Mouse (Mus musculus): ENCODE results near the gene Tcp10a. TPM values are rescaled to one million over a fixed set of nuclear protein-coding genes. Genes with fewer than 3 reads are reported as not detected.
"Not testable (repeated sequence)": the region's sequence is repeated elsewhere in the genome, so short reads cannot be mapped to it uniquely, and the experiment has no call there.

The Tcp10a gene
- polyA plus RNA-seq, 1 experiment from 2014 or later = 0.13 TPM

GRCm38 (mm10) chr17:7385364-7385763, 60.9 kb downstream of the Tcp10a start, which contains the start of gene Unc93a2:
Unc93a2 (minus strand) TSS chr17:7385464.
- not testable (repeated sequence) for ATAC-seq

GRCm38 (mm10) chr17:7386016-7386415, 61.6 kb downstream of the Tcp10a start:
- not testable (repeated sequence) for H3K27me3 ChIP-seq (replicated peaks; ENCODE audit: control insufficient read depth, insufficient read depth, low read length); H3K27ac ChIP-seq (ENCODE audit: low read depth, low read length); H3K4me1 ChIP-seq (ENCODE audit: control insufficient read depth, insufficient read depth, low read depth, low read length); H3K9ac ChIP-seq (ENCODE audit: low read depth, low read length); H3K4me3 ChIP-seq (ENCODE audit: low read length); ATAC-seq; H3K9me3 ChIP-seq (ENCODE audit: control insufficient read depth, low read length); H3K36me3 ChIP-seq (ENCODE audit: control insufficient read depth, insufficient read depth, low read length); H3K4me2 ChIP-seq (ENCODE audit: low read length)
- 66% methylated on average over 7 of the region's 8 CpGs for WGBS

More at GRCm38 (mm10) chr17:7385364-7385763, 60.9 kb downstream of the Tcp10a start, which contains the start of gene Unc93a2:
- not testable (repeated sequence) for H3K4me3 ChIP-seq (ENCODE audit: low read length); H3K27ac ChIP-seq (ENCODE audit: low read depth, low read length); H3K36me3 ChIP-seq (ENCODE audit: control insufficient read depth, insufficient read depth, low read length); H3K9me3 ChIP-seq (ENCODE audit: control insufficient read depth, low read length); H3K27me3 ChIP-seq (replicated peaks; ENCODE audit: control insufficient read depth, insufficient read depth, low read length); H3K4me2 ChIP-seq (ENCODE audit: low read length); H3K4me1 ChIP-seq (ENCODE audit: control insufficient read depth, insufficient read depth, low read depth, low read length); H3K9ac ChIP-seq (ENCODE audit: low read depth, low read length)
- 86% methylated on average over 3 of the region's 3 CpGs for WGBS

- not testable (repeated sequence) for H3K36me3 ChIP-seq (ENCODE audit: control insufficient read depth, insufficient read depth, low read length); H3K4me2 ChIP-seq (ENCODE audit: low read length); H3K4me3 ChIP-seq (ENCODE audit: low read length); H3K9ac ChIP-seq (ENCODE audit: low read depth, low read length); H3K27me3 ChIP-seq (replicated peaks; ENCODE audit: control insufficient read depth, insufficient read depth, low read length); H3K4me1 ChIP-seq (ENCODE audit: control insufficient read depth, insufficient read depth, low read depth, low read length); H3K27ac ChIP-seq (ENCODE audit: low read depth, low read length); H3K9me3 ChIP-seq (ENCODE audit: control insufficient read depth, low read length)
- ATAC-seq = 0 out of 2 replicates have a peak, but pooled peaks have one; percentile 24
- no CpG with 5 or more reads among the region's 2 CpGs for WGBS
Observed at GRCm38 (mm10) chr17:7388341-7388957, 64.0 kb downstream of the Tcp10a start.

DNA sequence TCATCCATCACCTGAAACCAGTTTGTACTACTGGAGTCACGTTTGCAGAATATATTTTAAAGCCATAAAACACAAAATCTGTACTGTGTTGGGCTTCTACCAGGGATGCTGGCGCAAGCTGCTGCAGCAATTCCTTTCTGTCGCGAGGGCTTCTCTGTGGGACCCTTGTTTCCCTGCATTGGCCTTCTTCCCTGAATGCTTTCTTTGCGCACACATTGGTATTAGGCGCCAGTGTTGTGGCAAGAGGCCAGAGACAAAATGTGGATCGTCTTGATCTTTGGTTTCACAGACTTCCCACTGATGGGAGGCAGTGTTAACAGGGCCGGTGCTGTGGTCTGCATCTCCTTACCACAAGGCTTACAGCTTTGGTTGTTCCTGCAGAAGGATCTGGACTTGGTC, 64.5 kb downstream of the Tcp10a start:
- H3K27ac ChIP-seq (ENCODE audit: low read depth, low read length); H3K9me3 ChIP-seq (ENCODE audit: control insufficient read depth, low read length); H3K36me3 ChIP-seq (ENCODE audit: control insufficient read depth, insufficient read depth, low read length); H3K9ac ChIP-seq (ENCODE audit: low read depth, low read length); H3K4me2 ChIP-seq (ENCODE audit: low read length); H3K4me3 ChIP-seq (ENCODE audit: low read length); H3K27me3 ChIP-seq (replicated peaks; ENCODE audit: control insufficient read depth, insufficient read depth, low read length); H3K4me1 ChIP-seq (ENCODE audit: control insufficient read depth, insufficient read depth, low read depth, low read length): not testable (repeated sequence)
- ATAC-seq = peak; percentile 52
- WGBS = 66% methylated on average over 5 of the region's 8 CpGs

DNA sequence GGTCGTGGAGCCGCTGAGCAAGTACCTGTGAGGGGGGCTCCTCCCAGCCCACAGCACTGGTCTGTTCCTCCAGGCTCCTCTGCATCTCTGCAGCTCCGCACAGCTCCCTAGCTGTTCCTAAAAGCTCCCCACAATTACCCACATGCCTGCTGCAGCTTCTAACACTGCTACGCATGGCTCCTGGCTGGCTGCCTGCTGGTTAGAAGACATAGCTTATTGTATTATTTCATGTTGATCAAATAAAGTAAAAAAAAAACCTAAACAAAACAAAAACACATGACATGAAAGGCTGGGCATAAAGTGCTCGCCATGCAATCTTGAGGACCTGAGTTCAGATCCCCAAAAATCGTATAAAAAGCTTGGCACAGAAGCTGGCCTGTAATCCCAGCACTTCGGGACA, 65.5 kb downstream of the Tcp10a start:
- not testable (repeated sequence) for H3K4me2 ChIP-seq (ENCODE audit: low read length); ATAC-seq; H3K4me3 ChIP-seq (ENCODE audit: low read length); H3K4me1 ChIP-seq (ENCODE audit: control insufficient read depth, insufficient read depth, low read depth, low read length); H3K36me3 ChIP-seq (ENCODE audit: control insufficient read depth, insufficient read depth, low read length); H3K9ac ChIP-seq (ENCODE audit: low read depth, low read length); H3K9me3 ChIP-seq (ENCODE audit: control insufficient read depth, low read length); H3K27me3 ChIP-seq (replicated peaks; ENCODE audit: control insufficient read depth, insufficient read depth, low read length); H3K27ac ChIP-seq (ENCODE audit: low read depth, low read length)
- 55% methylated on average over 7 of the region's 7 CpGs for WGBS

DNA sequence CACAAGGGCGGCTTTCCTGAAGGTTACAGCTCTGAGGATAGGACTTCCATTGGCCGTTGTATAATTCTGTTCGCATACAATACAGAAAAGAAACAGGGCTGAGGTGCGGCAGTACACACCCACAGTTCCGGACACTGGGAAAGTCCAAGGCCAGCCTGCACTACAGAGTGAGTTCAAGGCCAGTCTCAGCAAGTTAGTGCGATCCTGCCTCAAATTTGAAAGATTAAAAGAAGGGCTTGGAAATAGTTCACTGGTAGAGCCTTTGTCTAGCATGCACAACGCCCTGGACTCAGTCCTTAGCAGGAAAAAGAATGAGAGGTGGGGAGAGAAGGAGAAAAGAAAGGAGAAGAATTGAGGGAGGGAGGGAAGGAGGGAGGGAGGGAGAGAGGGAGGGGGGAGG, 70.7 kb downstream of the Tcp10a start:
- ATAC-seq; H3K27me3 ChIP-seq (replicated peaks; ENCODE audit: control insufficient read depth, insufficient read depth, low read length); H3K27ac ChIP-seq (ENCODE audit: low read depth, low read length); H3K4me1 ChIP-seq (ENCODE audit: control insufficient read depth, insufficient read depth, low read depth, low read length); H3K9ac ChIP-seq (ENCODE audit: low read depth, low read length); H3K4me2 ChIP-seq (ENCODE audit: low read length); H3K4me3 ChIP-seq (ENCODE audit: low read length); H3K9me3 ChIP-seq (ENCODE audit: control insufficient read depth, low read length); H3K36me3 ChIP-seq (ENCODE audit: control insufficient read depth, insufficient read depth, low read length): not testable (repeated sequence)
- WGBS = 89% methylated on average over 7 of the region's 7 CpGs

Other genes with a start within 250 kb of the Tcp10a start
- 18.7 and 20.9 TPM in 2 replicates for gene Rps6ka2, start 154.5 kb upstream of the Tcp10a start, polyA plus RNA-seq (2015; fragmentation: Nextera tagmentation; extraction: Ambion mirVana)
- gene Ttll2, start 28.1 kb downstream of the Tcp10a start, polyA plus RNA-seq (2015; fragmentation: Nextera tagmentation; extraction: Ambion mirVana) = not detected in 2 replicates
- not detected in 2 replicates for gene Gm49630, start 47.3 kb downstream of the Tcp10a start, polyA plus RNA-seq (2015; fragmentation: Nextera tagmentation; extraction: Ambion mirVana)
- not detected in 2 replicates for gene Unc93a2, start 60.8 kb downstream of the Tcp10a start, polyA plus RNA-seq (2015; fragmentation: Nextera tagmentation; extraction: Ambion mirVana)